In genomic region chr6:148600934-148601333, GRCm38 (mm10) we compare ENCODE assay signal across 24 mouse cellular contexts.
DNase-seq lines count a peak whose midpoint lies in the region; ATAC-seq lines count a peak whose summit lies in the region.
"Had no signal": no experiment of that assay in that cellular context is flagged by ENCODE, and none has a peak within 500 bp of the region (broad histone marks: within the 10 kb centered on the region; RNA-seq: fewer than 3 reads in every experiment).

No protein-coding gene starts in this region.

- 62% methylated on average over 2 of the region's 2 CpGs for WGBS in liver, embryonic 12.5 days (ENCODE audit: insufficient replicate concordance)
- WGBS in liver, embryonic 11.5 days: 71% methylated on average over 2 of the region's 2 CpGs

- peak overlapping the region; percentile 31; the same call in 1 of the 2 replicates for H3K27ac ChIP-seq in liver, embryonic 12.5 days
- no peak overlapping the region for H3K27ac ChIP-seq in liver, embryonic 11.5 days (ENCODE audit: low read depth, low read length)
- H3K27ac ChIP-seq: forebrain, embryonic 12.5 days; forebrain, embryonic 15.5 days; heart, embryonic 15.5 days; hindbrain, embryonic 10.5 days; hindbrain, embryonic 13.5 days; intestine, embryonic 15.5 days had no signal

- H3K9me3 ChIP-seq in liver, embryonic 12.5 days (replicated peaks): no peaks in the 10 kb centered on the region
- no peaks in the 10 kb centered on the region for H3K9me3 ChIP-seq in liver, embryonic 11.5 days (ENCODE audit: control insufficient read depth, low read length)
- H3K9me3 ChIP-seq: forebrain, embryonic 12.5 days; forebrain, embryonic 15.5 days; heart, embryonic 12.5 days; heart, embryonic 15.5 days; hindbrain, embryonic 10.5 days; hindbrain, embryonic 13.5 days; intestine, embryonic 15.5 days had no signal

- peaks cover 59% of the 10 kb centered on the region for H3K4me1 ChIP-seq in liver, embryonic 12.5 days
- H3K4me1 ChIP-seq in liver, embryonic 11.5 days (replicated peaks; ENCODE audit: control insufficient read depth, insufficient read depth, low read length): peaks cover 13% of the 10 kb centered on the region
- H3K4me1 ChIP-seq: intestine, embryonic 15.5 days had no signal

- DNase-seq in adrenal gland, adult 8-10 months: peak; percentile 5
- no peak for DNase-seq in adrenal gland, postnatal 4 days (ENCODE audit: low spot score in 2 of 2)
- DNase-seq in liver, embryonic 11.5 days (ENCODE audit: low spot score): no peak
- DNase-seq in 3T3-L1 (ENCODE audit: low read depth, low spot score): peak; percentile 31
- DNase-seq in NIH3T3 (ENCODE audit: low read depth): peak; percentile 51
- DNase-seq in ovary, adult 18-20 months (ENCODE audit: low spot score): no peak
- DNase-seq: adrenal gland, postnatal 14 days; cerebellum, adult 18-20 months; cerebellum, adult 9-10 months; cerebellum, postnatal 14 days; gastrocnemius, postnatal 25 days; heart, adult 18-20 months; heart, postnatal 10 days; heart, postnatal 36 days had no signal

- no peaks in the 10 kb centered on the region for H3K36me3 ChIP-seq in liver, embryonic 12.5 days
- no peaks in the 10 kb centered on the region for H3K36me3 ChIP-seq in liver, embryonic 11.5 days (ENCODE audit: control insufficient read depth, insufficient read depth, low read length)
- H3K36me3 ChIP-seq: forebrain, embryonic 12.5 days; forebrain, embryonic 15.5 days; heart, embryonic 12.5 days; heart, embryonic 15.5 days; hindbrain, embryonic 10.5 days; hindbrain, embryonic 13.5 days; intestine, embryonic 15.5 days had no signal

- H3K4me3 ChIP-seq in liver, embryonic 12.5 days: no peak overlapping the region
- H3K4me3 ChIP-seq in liver, embryonic 11.5 days (ENCODE audit: low read depth, low read length): no peak overlapping the region
- H3K4me3 ChIP-seq: forebrain, embryonic 12.5 days; forebrain, embryonic 15.5 days; heart, embryonic 12.5 days; heart, embryonic 15.5 days; hindbrain, embryonic 10.5 days; hindbrain, embryonic 13.5 days; intestine, embryonic 15.5 days had no signal

- no peaks in the 10 kb centered on the region; the same call in 1 of the 2 replicates for H3K27me3 ChIP-seq in liver, embryonic 12.5 days (replicated peaks)
- H3K27me3 ChIP-seq in liver, embryonic 11.5 days (replicated peaks; ENCODE audit: control insufficient read depth, insufficient read depth, low read length): no peaks in the 10 kb centered on the region
- H3K27me3 ChIP-seq: forebrain, embryonic 12.5 days; forebrain, embryonic 15.5 days; heart, embryonic 12.5 days; heart, embryonic 15.5 days; hindbrain, embryonic 13.5 days; intestine, embryonic 15.5 days; Patski had no signal

- no peak overlapping the region for H3K4me2 ChIP-seq in liver, embryonic 12.5 days
- H3K4me2 ChIP-seq in liver, embryonic 11.5 days: no peak overlapping the region
- H3K4me2 ChIP-seq: forebrain, embryonic 12.5 days; forebrain, embryonic 15.5 days; heart, embryonic 12.5 days; heart, embryonic 15.5 days; hindbrain, embryonic 13.5 days; intestine, embryonic 15.5 days had no signal

- no peak for ATAC-seq in liver, embryonic 12.5 days
- no peak for ATAC-seq in liver, embryonic 11.5 days (replicated peaks; ENCODE audit: low FRiP score)
- ATAC-seq: forebrain, embryonic 15.5 days; hindbrain, embryonic 16.5 days; intestine, embryonic 15.5 days; Patski had no signal

- H3K9ac ChIP-seq in liver, embryonic 12.5 days: no peak overlapping the region
- H3K9ac ChIP-seq in liver, embryonic 11.5 days (ENCODE audit: low read depth, low read length): no peak overlapping the region
- H3K9ac ChIP-seq: forebrain, embryonic 12.5 days; forebrain, embryonic 15.5 days; heart, embryonic 12.5 days; heart, embryonic 15.5 days; hindbrain, embryonic 13.5 days; intestine, embryonic 15.5 days had no signal

Comparison
In these comparisons a context has a peak if more than half of its experiments do, and no peak if none do; other contexts are left out.
1. DNase-seq: peak in adrenal gland, adult 8-10 months (single experiment), 3T3-L1 (single experiment) and NIH3T3 (single experiment); none in adrenal gland, postnatal 4 days (0 of 2), liver, embryonic 11.5 days (single experiment) and ovary, adult 18-20 months (single experiment).